Mouse (Mus musculus): Measurements from ENCODE around the gene Hpse.

GRCm38 (mm10) chr5:100716762-100717161 lies 2.8 kb downstream of the Hpse start:
- no peak for TF ChIP-seq GATA1 (IDR thresholded peaks at IDR 0.05; ENCODE audit: low read length)
- no peak for TF ChIP-seq TAL1 (IDR thresholded peaks at IDR 0.05; ENCODE audit: low read length)

All from erythroblast, embryonic 14.5 days (primary cell).